Mouse (Mus musculus) limb, embryonic 13.5 days (tissue): Measurements from ENCODE around the gene Fstl3. TPM values are rescaled to one million over a fixed set of nuclear protein-coding genes. Genes with fewer than 3 reads are reported as not detected.
A peak's percentile ranks its signal among the peaks of the same experiment; 100 is the strongest.

Source experiments
- ATAC-seq: fragments of 200-750 bp; cut with Nextera tagmentation; 2 replicates; pipeline ENCODE4 v1.8.0; 2017; ENCODE audit warnings: low read depth, moderate number of reproducible peaks, moderate TSS enrichment; ENCODE audit not compliant: low FRiP score
- H3K27ac ChIP-seq: fragments of 300-500 bp; sonication (generic); 2 replicates; pipeline ENCODE4 v1.5.1; 2015; ENCODE audit warnings: inconsistent platforms, mild to moderate bottlenecking, moderate library complexity
- H3K27me3 ChIP-seq: fragments of 300-500 bp; sonication (generic); 2 replicates; pipeline ENCODE4 v1.6.1; 2015; ENCODE audit warnings: mild to moderate bottlenecking, inconsistent platforms
- H3K36me3 ChIP-seq: fragments of 300-500 bp; sonication (generic); 2 replicates; pipeline ENCODE4 v1.6.1; 2015; ENCODE audit warnings: inconsistent platforms, mild to moderate bottlenecking, moderate library complexity
- H3K4me1 ChIP-seq: fragments of 300-500 bp; sonication (generic); 2 replicates; pipeline ENCODE4 v1.6.1; 2015; ENCODE audit warnings: inconsistent platforms
- H3K4me2 ChIP-seq: fragments of 300-500 bp; sonication (generic); replicated peaks from 2 replicates; pipeline ENCODE4 v1.6.1; 2015; ENCODE audit warnings: inconsistent platforms, mild to moderate bottlenecking, moderate library complexity
- H3K4me3 ChIP-seq: fragments of 300-500 bp; sonication (generic); 2 replicates; pipeline ENCODE4 v1.5.1; 2015; ENCODE audit warnings: moderate library complexity, mild to moderate bottlenecking, inconsistent platforms
- H3K9ac ChIP-seq: fragments of 300-500 bp; sonication (generic); 2 replicates; pipeline ENCODE4 v1.6.1; 2015; ENCODE audit warnings: mild to moderate bottlenecking, inconsistent platforms
- H3K9me3 ChIP-seq: fragments of 300-500 bp; sonication (generic); 2 replicates; pipeline ENCODE4 v1.6.1; 2016; ENCODE audit warnings: inconsistent platforms
- WGBS: fragments of 180-500 bp; shearing (Covaris S2); methylation state at CpG from one replicate; pipeline ENCODE4 v1.1.7; 2015; 5-methylcytosine and 5-hydroxymethylcytosine counted together
- polyA plus RNA-seq: library from polyadenylated mRNA; unstranded; fragments of >200 nt; fragmentation: Nextera tagmentation; extraction: Ambion mirVana; gene quantifications from 2 replicates; pipeline ENCODE4 v1.2.1, GENCODE M21; 2015

Gene Fstl3
- polyA plus RNA-seq, 1 experiment from 2014 or later = 7.0 TPM

GRCm38 (mm10) chr10:79793051-79793737 is 16.1 kb downstream of the Fstl3 start, which contains the start of gene Palm:
Gene Palm (plus strand): TSS chr10:79793572.
- Histone ChIP-seq H3K4me3 (peak within 1 kb of the TSS; percentile 85), H3K9ac (peak within 1 kb of the TSS; percentile 95), H3K27me3 (no peaks in the 10 kb centered on the region; the same call in 1 of the 2 replicates), H3K4me1 (peaks cover 23% of the 10 kb centered on the region), H3K36me3 (no peaks in the 10 kb centered on the region; the same call in 1 of the 2 replicates), H3K9me3 (no peaks in the 10 kb centered on the region), H3K27ac (peak within 1 kb of the TSS; percentile 75), H3K4me2 (peak within 1 kb of the TSS; percentile 91)
- ATAC-seq = peak; percentile 81
- 7% methylated on average over 51 of the region's 51 CpGs for WGBS

- H3K4me1 ChIP-seq = peaks cover 23% of the 10 kb centered on the region
- no peaks in the 10 kb centered on the region for H3K9me3 ChIP-seq
- peak overlapping the region; percentile 95 for H3K9ac ChIP-seq
- no peaks in the 10 kb centered on the region; the same call in 1 of the 2 replicates for H3K36me3 ChIP-seq
- peak; percentile 62 for ATAC-seq
- peak overlapping the region; percentile 75 for H3K27ac ChIP-seq
- H3K4me3 ChIP-seq = peak overlapping the region; percentile 85
- no peaks in the 10 kb centered on the region; the same call in 1 of the 2 replicates for H3K27me3 ChIP-seq
- WGBS = 2% methylated on average over 37 of the region's 38 CpGs
- peak overlapping the region; percentile 91 for H3K4me2 ChIP-seq
These were observed 16.8 kb downstream of the Fstl3 start for GRCm38 (mm10) chr10:79793738-79794490.

- no peaks in the 10 kb centered on the region; the same call in 1 of the 2 replicates for H3K27me3 ChIP-seq
- no peaks in the 10 kb centered on the region for H3K9me3 ChIP-seq
- 12% methylated on average over 9 of the region's 10 CpGs for WGBS
- no peak for ATAC-seq
- peaks cover 23% of the 10 kb centered on the region for H3K4me1 ChIP-seq
- H3K9ac ChIP-seq = peak overlapping the region; percentile 95
- H3K4me2 ChIP-seq = peak overlapping the region; percentile 91
- peaks cover 2% of the 10 kb centered on the region for H3K36me3 ChIP-seq
- H3K4me3 ChIP-seq = peak overlapping the region; percentile 85
- peak overlapping the region; percentile 75 for H3K27ac ChIP-seq
These were observed 17.4 kb downstream of the Fstl3 start for GRCm38 (mm10) chr10:79794491-79794931.

- Histone ChIP-seq H3K36me3 (peaks cover 9% of the 10 kb centered on the region), H3K27me3 (no peaks in the 10 kb centered on the region), H3K4me3 (no peak overlapping the region), H3K4me2 (no peak overlapping the region), H3K9me3 (no peaks in the 10 kb centered on the region), H3K27ac (no peak overlapping the region), H3K4me1 (peaks cover 23% of the 10 kb centered on the region), H3K9ac (no peak overlapping the region)
- WGBS = 90% methylated on average over 3 of the region's 3 CpGs
- ATAC-seq = no peak
These were observed 18.8 kb downstream of the Fstl3 start for GRCm38 (mm10) chr10:79795905-79796304.

DNA sequence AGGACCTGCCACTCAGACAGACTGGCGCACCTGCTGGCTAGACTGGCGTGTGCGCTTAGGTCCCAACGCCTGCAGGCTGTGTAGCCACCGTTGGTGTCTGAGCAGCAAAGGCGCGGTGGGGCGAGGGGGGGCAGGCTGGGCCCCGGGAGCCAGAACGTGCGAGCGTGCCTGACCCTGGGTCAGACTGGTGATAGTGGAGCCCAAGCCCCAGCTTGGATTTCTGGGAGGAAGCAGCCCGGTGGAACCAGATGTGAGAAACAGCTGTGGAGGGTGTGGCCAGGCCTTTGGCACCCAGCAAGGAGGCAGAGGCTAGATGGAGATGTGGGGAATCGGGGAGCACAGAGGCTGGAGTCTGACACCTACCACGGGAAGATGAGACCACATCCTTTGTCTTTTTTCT is 20.3 kb downstream of the Fstl3 start:
- H3K4me3 ChIP-seq = no peak overlapping the region
- H3K4me1 ChIP-seq = peaks cover 30% of the 10 kb centered on the region
- H3K27ac ChIP-seq = no peak overlapping the region; the same call in 1 of the 2 replicates
- no peak overlapping the region; the same call in 1 of the 2 replicates for H3K4me2 ChIP-seq
- H3K36me3 ChIP-seq = peaks cover 9% of the 10 kb centered on the region
- WGBS = 32% methylated on average over 15 of the region's 15 CpGs
- no peak for ATAC-seq
- H3K9me3 ChIP-seq = no peaks in the 10 kb centered on the region
- no peak overlapping the region for H3K9ac ChIP-seq
- H3K27me3 ChIP-seq = no peaks in the 10 kb centered on the region

- peaks cover 37% of the 10 kb centered on the region for H3K4me1 ChIP-seq
- ATAC-seq = no peak
These were observed 21.3 kb downstream of the Fstl3 start for GRCm38 (mm10) chr10:79798289-79798928.

GRCm38 (mm10) chr10:79800508-79800907 is 23.4 kb downstream of the Fstl3 start:
- WGBS = 75% methylated on average over 11 of the region's 11 CpGs
- H3K27me3 ChIP-seq = no peaks in the 10 kb centered on the region
- peaks cover 9% of the 10 kb centered on the region for H3K36me3 ChIP-seq
- H3K9me3 ChIP-seq = no peaks in the 10 kb centered on the region
- H3K27ac ChIP-seq = no peak overlapping the region
- H3K4me2 ChIP-seq = no peak overlapping the region
- peaks cover 46% of the 10 kb centered on the region for H3K4me1 ChIP-seq
- H3K9ac ChIP-seq = no peak overlapping the region
- no peak overlapping the region for H3K4me3 ChIP-seq
- ATAC-seq = no peak

More at GRCm38 (mm10) chr10:79798289-79798928, 21.3 kb downstream of the Fstl3 start:
- Histone ChIP-seq H3K9me3 (no peaks in the 10 kb centered on the region), H3K4me2 (no peak overlapping the region), H3K9ac (no peak overlapping the region), H3K27ac (no peak overlapping the region), H3K4me3 (no peak overlapping the region), H3K27me3 (no peaks in the 10 kb centered on the region), H3K36me3 (peaks cover 9% of the 10 kb centered on the region)
- WGBS = 94% methylated on average over 12 of the region's 12 CpGs

- H3K9ac ChIP-seq = no peak overlapping the region
- H3K36me3 ChIP-seq = peaks cover 14% of the 10 kb centered on the region
- H3K27me3 ChIP-seq = no peaks in the 10 kb centered on the region
- H3K4me2 ChIP-seq = no peak overlapping the region
- no peak overlapping the region for H3K4me3 ChIP-seq
- H3K27ac ChIP-seq = no peak overlapping the region; the same call in 1 of the 2 replicates
- H3K4me1 ChIP-seq = peaks cover 51% of the 10 kb centered on the region
- no peaks in the 10 kb centered on the region for H3K9me3 ChIP-seq
- WGBS = 43% methylated on average over 3 of the region's 3 CpGs
- no peak for ATAC-seq
These were observed 24.8 kb downstream of the Fstl3 start for GRCm38 (mm10) chr10:79801837-79802236.

GRCm38 (mm10) chr10:79802331-79802971 is 25.4 kb downstream of the Fstl3 start:
- no peak for ATAC-seq
- no peak overlapping the region for H3K4me2 ChIP-seq
- no peaks in the 10 kb centered on the region for H3K9me3 ChIP-seq
- H3K9ac ChIP-seq = no peak overlapping the region
- H3K27me3 ChIP-seq = no peaks in the 10 kb centered on the region
- no peak overlapping the region; the same call in 1 of the 2 replicates for H3K27ac ChIP-seq
- peaks cover 20% of the 10 kb centered on the region for H3K36me3 ChIP-seq
- peaks cover 52% of the 10 kb centered on the region for H3K4me1 ChIP-seq
- 64% methylated on average over 11 of the region's 11 CpGs for WGBS
- no peak overlapping the region for H3K4me3 ChIP-seq

GRCm38 (mm10) chr10:79803716-79804323 is 26.7 kb downstream of the Fstl3 start:
- H3K4me2 ChIP-seq = peak overlapping the region; percentile 59
- H3K9ac ChIP-seq = peak overlapping the region; percentile 55
- no peaks in the 10 kb centered on the region for H3K27me3 ChIP-seq
- peak overlapping the region; percentile 28 for H3K4me3 ChIP-seq
- peaks cover 53% of the 10 kb centered on the region for H3K4me1 ChIP-seq
- 5% methylated on average over 29 of the region's 29 CpGs for WGBS
- ATAC-seq = peak; percentile 85
- H3K27ac ChIP-seq = peak overlapping the region; percentile 44; the same call in 1 of the 2 replicates
- no peaks in the 10 kb centered on the region for H3K9me3 ChIP-seq
- peaks cover 33% of the 10 kb centered on the region for H3K36me3 ChIP-seq

GRCm38 (mm10) chr10:79805636-79806035 is 28.6 kb downstream of the Fstl3 start:
- no peaks in the 10 kb centered on the region for H3K27me3 ChIP-seq
- H3K27ac ChIP-seq = no peak overlapping the region
- no peaks in the 10 kb centered on the region for H3K9me3 ChIP-seq
- no peak overlapping the region for H3K9ac ChIP-seq
- WGBS = 61% methylated on average over 11 of the region's 11 CpGs
- ATAC-seq = no peak
- H3K4me3 ChIP-seq = no peak overlapping the region
- H3K4me2 ChIP-seq = no peak overlapping the region
- peaks cover 53% of the 10 kb centered on the region for H3K4me1 ChIP-seq
- peaks cover 41% of the 10 kb centered on the region for H3K36me3 ChIP-seq
